Mouse (Mus musculus): ENCODE data around the gene Tbc1d7.

GRCm38 (mm10) chr13:43193266-43193665 lies 22.0 kb upstream of the Tbc1d7 start:
- TF ChIP-seq CTCF (IDR thresholded peaks at IDR 0.05; ENCODE audit: low read depth): no peak
- TF ChIP-seq EP300 (IDR thresholded peaks at IDR 0.05; ENCODE audit: low read depth): peak; percentile 80

Data from liver, embryonic 14.5 days (tissue).